31 mouse cellular contexts compared by ENCODE assay signal in genomic region chr9:102298741-102299140, GRCm38 (mm10). TPM values are rescaled to one million over a fixed set of nuclear protein-coding genes. Genes with fewer than 3 reads are reported as not detected.
A peak's percentile ranks its signal among the peaks of the same experiment; 100 is the strongest.
DNase-seq lines count a peak whose midpoint lies in the region; ATAC-seq lines count a peak whose summit lies in the region.
"Had no signal": no experiment of that assay in that cellular context is flagged by ENCODE, and none has a peak within 500 bp of the region (broad histone marks: within the 10 kb centered on the region; RNA-seq: fewer than 3 reads in every experiment).

No protein-coding gene starts in this region.

- no peak overlapping the region for H3K4me2 ChIP-seq in forebrain, embryonic 15.5 days (replicated peaks)
- H3K4me2 ChIP-seq in hindbrain, embryonic 12.5 days (replicated peaks), result no peak overlapping the region
- H3K4me2 ChIP-seq: embryonic facial prominence, embryonic 12.5 days; heart, embryonic 12.5 days; hindbrain, embryonic 14.5 days; neural tube, embryonic 15.5 days; stomach, embryonic 15.5 days had no signal

- DNase-seq in forebrain, embryonic 10.5 days (ENCODE audit: extremely low spot score, low spot score), result no peak
- peak; percentile 95 for DNase-seq in brain, adult 2 months (ENCODE audit: low read depth, low spot score)
- peak; percentile 90 for DNase-seq in cerebellum, adult 11-12 months
- peak; percentile 92 for DNase-seq in cerebellum, adult 9-11 months
- DNase-seq in c-Kit-positive CD71-positive TER-119-positive erythroid progenitor cells, embryonic 14.5 days (ENCODE audit: low spot score), result no peak
- DNase-seq in embryo, embryonic 10.5 days (ENCODE audit: low spot score), result no peak
- DNase-seq: adrenal gland, postnatal 14 days; embryo, embryonic 11 days; heart, adult 2 months; heart, postnatal 4 days; kidney, adult 9 months; kidney, postnatal 10 days; liver; lung, adult 2 months; lung, postnatal 10 days; midbrain, embryonic 14.5 days; retina, postnatal 1 day; right cerebral cortex, postnatal 14 days; thymus, postnatal 14 days had no signal

- H3K27ac ChIP-seq in forebrain, embryonic 15.5 days (replicated peaks), result no peak overlapping the region
- no peak overlapping the region for H3K27ac ChIP-seq in forebrain, embryonic 10.5 days
- H3K27ac ChIP-seq in hindbrain, embryonic 12.5 days, result no peak overlapping the region
- H3K27ac ChIP-seq: embryonic facial prominence, embryonic 12.5 days; heart, adult 2 months; hindbrain, embryonic 14.5 days; liver, embryonic 14.5 days; macrophage; neural tube, embryonic 15.5 days; stomach, embryonic 15.5 days had no signal

- no peak overlapping the region for H3K4me3 ChIP-seq in forebrain, embryonic 15.5 days
- no peak overlapping the region for H3K4me3 ChIP-seq in forebrain, embryonic 10.5 days
- H3K4me3 ChIP-seq in hindbrain, embryonic 12.5 days, result no peak overlapping the region
- H3K4me3 ChIP-seq: embryonic facial prominence, embryonic 12.5 days; heart, adult 2 months; heart, embryonic 12.5 days; neural tube, embryonic 15.5 days; stomach, embryonic 15.5 days had no signal

- H3K27me3 ChIP-seq in forebrain, embryonic 15.5 days, result no peaks in the 10 kb centered on the region
- H3K27me3 ChIP-seq in forebrain, embryonic 10.5 days (ENCODE audit: poor library complexity, severe bottlenecking), result peaks cover 23% of the 10 kb centered on the region; the same call in 1 of the 2 replicates
- H3K27me3 ChIP-seq in hindbrain, embryonic 12.5 days, result peaks cover 4% of the 10 kb centered on the region; the same call in 1 of the 2 replicates
- H3K27me3 ChIP-seq: embryonic facial prominence, embryonic 12.5 days; neural tube, embryonic 15.5 days; Patski; stomach, embryonic 15.5 days had no signal

- no peaks in the 10 kb centered on the region for H3K36me3 ChIP-seq in forebrain, embryonic 15.5 days
- no peaks in the 10 kb centered on the region for H3K36me3 ChIP-seq in forebrain, embryonic 10.5 days (replicated peaks)
- no peaks in the 10 kb centered on the region for H3K36me3 ChIP-seq in hindbrain, embryonic 12.5 days
- H3K36me3 ChIP-seq: embryonic facial prominence, embryonic 12.5 days; G1E; heart, embryonic 12.5 days; neural tube, embryonic 15.5 days; stomach, embryonic 15.5 days had no signal

- ATAC-seq in forebrain, embryonic 15.5 days (replicated peaks), result peak; percentile 21; the same call in 1 of the 2 replicates
- ATAC-seq in hindbrain, embryonic 12.5 days (ENCODE audit: low FRiP score), result no peak
- ATAC-seq: intestine, postnatal 0 days; Patski had no signal

- 53% methylated on average over 8 of the region's 8 CpGs for WGBS in forebrain, embryonic 15.5 days
- 75% methylated on average over 8 of the region's 8 CpGs for WGBS in forebrain, embryonic 10.5 days
- WGBS in hindbrain, embryonic 12.5 days, result 64% methylated on average over 8 of the region's 8 CpGs

- H3K4me1 ChIP-seq in forebrain, embryonic 15.5 days, result peaks cover 30% of the 10 kb centered on the region
- peaks cover 26% of the 10 kb centered on the region for H3K4me1 ChIP-seq in forebrain, embryonic 10.5 days
- peaks cover 5% of the 10 kb centered on the region; the same call in 1 of the 2 replicates for H3K4me1 ChIP-seq in hindbrain, embryonic 12.5 days
- H3K4me1 ChIP-seq: embryonic facial prominence, embryonic 12.5 days; heart, embryonic 12.5 days; stomach, embryonic 15.5 days had no signal

- H3K9ac ChIP-seq in forebrain, embryonic 15.5 days (replicated peaks), result no peak overlapping the region
- no peak overlapping the region for H3K9ac ChIP-seq in hindbrain, embryonic 12.5 days
- H3K9ac ChIP-seq: embryonic facial prominence, embryonic 12.5 days; heart, embryonic 12.5 days; hindbrain, embryonic 14.5 days; liver, embryonic 14.5 days; neural tube, embryonic 15.5 days; stomach, embryonic 15.5 days had no signal

- no peaks in the 10 kb centered on the region for H3K9me3 ChIP-seq in forebrain, embryonic 15.5 days
- H3K9me3 ChIP-seq in forebrain, embryonic 10.5 days, result no peaks in the 10 kb centered on the region
- H3K9me3 ChIP-seq in hindbrain, embryonic 12.5 days (replicated peaks), result no peaks in the 10 kb centered on the region
- H3K9me3 ChIP-seq: embryonic facial prominence, embryonic 12.5 days; heart, embryonic 12.5 days; neural tube, embryonic 15.5 days; stomach, embryonic 15.5 days had no signal

RNA-seq across cellular contexts. Expression of gene Ephb1, which starts 55.8 kb away (rescaled TPM):
- polyA plus RNA-seq in forebrain, embryonic 15.5 days (2015; fragmentation: Nextera tagmentation; extraction: Ambion mirVana), result 40.5 and 42.3 TPM in 2 replicates
- polyA plus RNA-seq in forebrain, embryonic 10.5 days (2016; fragmentation: Nextera tagmentation; extraction: Ambion mirVana), result 9.1 and 11.0 TPM in 2 replicates
- polyA plus RNA-seq in hindbrain, embryonic 12.5 days (2016; fragmentation: Nextera tagmentation; extraction: Ambion mirVana), result 28.1 and 30.2 TPM in 2 replicates
- polyA plus RNA-seq: G1E, macrophage had no signal

Comparison
In these comparisons a context has a peak if more than half of its experiments do, and no peak if none do; other contexts are left out.
1. DNase-seq: peak in brain, adult 2 months (single experiment), cerebellum, adult 11-12 months (single experiment) and cerebellum, adult 9-11 months (single experiment); none in forebrain, embryonic 10.5 days (single experiment), c-Kit-positive CD71-positive TER-119-positive erythroid progenitor cells, embryonic 14.5 days (single experiment) and embryo, embryonic 10.5 days (single experiment).